Mouse (Mus musculus) mesoderm, embryonic 11.5 days (tissue): ENCODE measurements around the gene Tcp11.

Source experiments
- DNase-seq: peaks from one replicate; pipeline ENCODE4 v3.0.0-alpha.2; 2012; ENCODE audit warnings: low read depth, low spot score

Tcp11 gene

DNA sequence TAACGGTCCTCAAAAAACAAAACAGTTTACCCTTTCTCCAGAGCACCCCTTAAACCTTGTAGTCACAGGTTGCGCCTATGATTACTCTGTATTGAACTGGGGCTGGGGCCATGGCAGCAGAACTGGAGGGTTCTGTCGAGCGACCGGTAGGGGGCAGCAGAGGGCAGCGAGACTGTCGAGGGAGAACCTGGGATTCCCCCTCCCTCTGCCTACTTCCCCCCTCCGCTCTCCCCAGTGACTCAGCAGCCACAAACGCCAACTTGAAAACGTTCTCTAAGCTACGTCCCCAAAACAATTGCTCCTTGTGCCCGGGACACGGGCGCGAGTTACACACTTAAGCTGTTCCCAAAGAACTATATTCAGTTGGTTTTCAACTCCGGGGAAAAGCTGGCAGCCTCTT is 4.5 kb upstream of the Tcp11 start:
- DNase-seq, result peak; percentile 93

GRCm38 (mm10) chr17:28084395-28084905 is 4.0 kb upstream of the Tcp11 start:
- DNase-seq, result no peak

- no peak for DNase-seq
Observed at GRCm38 (mm10) chr17:28082863-28083262, 2.4 kb upstream of the Tcp11 start.

DNA sequence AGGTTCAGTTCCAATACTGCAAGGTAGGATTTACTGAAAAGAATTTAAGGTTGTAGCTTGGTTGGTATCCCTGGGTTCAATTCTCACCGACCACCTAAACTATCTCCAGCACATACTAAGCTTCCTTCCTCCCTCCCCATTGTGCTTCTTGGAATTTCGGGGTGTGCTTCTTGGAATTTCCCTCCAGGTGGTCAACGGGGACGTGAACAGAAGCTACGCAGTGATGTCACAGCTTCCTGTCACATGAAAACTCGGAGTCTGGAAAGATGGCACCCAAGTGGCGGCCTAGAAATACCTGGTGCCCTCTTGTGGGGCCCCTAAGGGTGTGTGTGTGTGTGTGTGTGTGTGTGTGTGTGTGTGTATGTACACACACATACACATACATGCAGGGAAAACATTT is 1.4 kb upstream of the Tcp11 start:
- no peak for DNase-seq

- DNase-seq, result peak; percentile 57
Observed at GRCm38 (mm10) chr17:28081385-28081784, 946 bp upstream of the Tcp11 start.

DNA sequence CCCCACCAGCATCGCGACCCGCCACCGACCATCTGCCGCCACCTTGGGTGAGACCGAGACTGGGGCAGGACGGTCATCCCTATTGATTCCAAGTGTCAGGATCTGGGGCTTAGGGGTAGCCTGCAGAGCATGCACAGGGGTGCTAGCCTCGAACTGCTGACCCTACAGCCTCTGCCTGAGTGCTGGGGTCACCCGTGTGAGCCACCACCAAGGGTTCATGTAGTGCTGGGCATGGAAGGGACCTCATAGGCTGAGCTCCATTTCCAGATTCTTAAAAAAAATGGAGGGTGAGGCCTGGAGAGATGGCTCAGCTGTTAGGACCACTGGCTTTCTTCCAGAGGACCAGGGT is 352 bp upstream of the Tcp11 start:
- DNase-seq, result no peak

- DNase-seq, result peak; percentile 91
Observed at GRCm38 (mm10) chr17:28079618-28080017, 821 bp downstream of the Tcp11 start.

DNA sequence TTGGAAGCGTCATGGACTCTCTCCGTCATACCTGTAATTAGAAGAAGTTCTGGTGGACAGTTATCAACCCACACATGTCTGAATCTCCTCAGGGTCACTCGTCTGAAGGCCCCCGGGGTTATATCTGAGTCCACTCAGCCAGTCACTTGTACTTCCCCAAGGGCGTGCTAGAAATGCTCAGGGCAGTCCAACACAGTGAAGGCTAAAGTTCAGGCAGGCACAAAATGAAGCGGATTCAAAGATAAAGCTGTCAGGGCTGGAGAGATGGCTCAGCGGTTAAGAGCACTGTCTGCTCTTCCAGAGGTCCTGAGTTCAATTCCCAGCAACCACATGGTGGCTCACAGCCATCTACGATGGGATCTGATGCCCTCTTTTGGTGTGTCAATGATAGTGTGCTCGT is 2.4 kb downstream of the Tcp11 start:
- no peak for DNase-seq

DNA sequence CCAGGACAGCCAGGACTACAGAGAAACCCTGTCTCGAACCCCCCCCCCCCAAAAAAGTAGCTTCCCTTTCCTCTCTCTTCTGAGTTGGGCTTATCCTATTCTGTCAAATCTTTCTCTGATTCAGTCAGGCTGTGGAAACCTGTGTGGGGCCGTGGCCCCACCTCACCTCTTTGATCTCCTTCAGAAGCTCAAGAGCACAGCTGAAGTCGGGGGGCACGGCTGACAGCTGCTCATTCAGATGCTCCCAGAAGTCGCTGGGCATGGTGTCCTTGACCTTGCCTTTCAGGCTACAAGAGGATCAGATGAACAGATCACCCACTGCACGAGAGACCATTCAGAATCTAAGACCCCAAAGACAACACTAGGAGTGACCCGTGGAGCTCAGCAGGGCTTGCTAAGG is 6.0 kb downstream of the Tcp11 start:
- DNase-seq, result no peak

DNA sequence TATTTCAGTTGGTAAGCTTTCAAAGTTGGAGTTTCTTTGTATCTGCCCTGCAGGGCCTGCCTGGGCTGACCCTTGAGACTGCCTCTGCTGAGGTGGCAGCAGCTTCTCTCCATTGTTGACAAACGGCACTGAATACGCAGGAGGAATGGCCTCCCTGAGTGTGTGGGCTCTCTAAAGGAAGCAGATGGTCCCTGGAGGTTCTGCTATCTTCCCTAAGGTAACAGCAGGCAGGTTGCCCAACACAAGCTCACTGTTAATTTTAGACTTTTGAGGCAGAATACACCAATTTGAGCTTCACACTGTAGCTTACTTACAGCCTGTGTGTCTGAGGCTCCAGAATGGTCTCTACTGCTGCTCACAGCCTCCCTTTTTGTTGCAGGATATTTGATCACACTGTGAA is 7.7 kb downstream of the Tcp11 start:
- DNase-seq, result no peak

GRCm38 (mm10) chr17:28070256-28070655 is 10.2 kb downstream of the Tcp11 start:
- no peak for DNase-seq

GRCm38 (mm10) chr17:28069446-28069845 is 11.0 kb downstream of the Tcp11 start:
- DNase-seq, result no peak

DNA sequence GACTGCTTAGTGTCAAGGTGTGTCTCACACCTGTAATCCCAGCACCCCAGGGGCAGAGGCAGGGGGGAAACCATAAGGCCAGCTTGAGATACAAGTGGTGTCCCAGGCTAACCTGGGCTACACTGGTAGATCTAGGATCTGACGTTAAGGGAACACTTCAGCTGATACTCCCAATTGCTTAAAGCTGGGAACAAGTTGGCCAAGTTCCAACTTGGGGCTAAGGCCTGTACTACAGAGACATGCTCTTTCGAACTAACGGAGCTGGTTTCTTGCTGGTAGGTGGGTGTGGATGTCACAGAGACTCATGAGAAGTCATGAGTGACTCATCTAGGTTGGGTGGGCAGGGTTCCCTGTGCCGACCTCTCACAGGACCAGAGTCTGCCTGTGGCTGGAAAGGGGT is 13.1 kb downstream of the Tcp11 start:
- no peak for DNase-seq

- DNase-seq, result no peak
Observed at GRCm38 (mm10) chr17:28063163-28063562, 17.3 kb downstream of the Tcp11 start.

GRCm38 (mm10) chr17:28062710-28063109 is 17.7 kb downstream of the Tcp11 start:
- no peak for DNase-seq

DNA sequence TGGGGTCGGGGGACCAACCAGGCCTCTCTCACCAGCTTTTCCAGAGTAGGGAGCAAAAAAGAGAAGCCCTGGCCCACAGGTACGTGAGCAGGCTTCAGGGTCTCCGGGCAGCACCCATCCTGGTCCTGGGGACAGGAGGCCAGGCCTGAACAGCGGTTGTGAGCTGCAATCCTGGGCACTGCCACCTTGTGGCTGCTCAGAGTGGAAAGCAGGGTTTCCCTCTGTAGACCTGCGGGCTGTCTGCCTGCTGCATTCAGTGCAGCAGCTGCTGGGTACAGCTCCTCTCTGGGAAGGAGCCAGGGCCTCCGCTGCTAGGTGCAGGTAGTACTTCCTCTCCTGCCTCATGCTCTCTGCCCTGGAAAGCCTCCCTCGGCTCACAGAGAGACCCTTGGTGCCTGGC is 19.0 kb downstream of the Tcp11 start:
- peak; percentile 52 for DNase-seq

GRCm38 (mm10) chr17:28060681-28061080 is 19.8 kb downstream of the Tcp11 start:
- no peak for DNase-seq

DNA sequence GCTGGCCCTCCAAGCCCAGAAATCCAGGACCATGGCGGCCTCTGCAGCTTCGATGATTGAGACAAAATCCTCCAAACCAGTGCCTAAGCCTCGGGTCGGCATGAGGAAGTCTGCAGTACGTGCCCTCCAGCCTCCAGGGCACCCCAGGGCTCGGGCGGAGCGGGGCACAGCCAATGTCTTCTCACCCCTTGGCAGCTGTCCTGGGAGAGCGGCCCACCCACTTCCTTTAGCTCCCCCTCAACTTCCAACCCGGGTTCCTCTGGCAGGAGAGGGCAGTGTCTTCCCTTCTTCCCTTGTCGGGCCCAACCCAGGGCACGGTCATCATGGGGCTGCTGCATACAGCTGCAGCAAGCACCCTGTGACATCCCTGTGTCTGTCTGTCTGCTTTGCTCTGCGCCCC is 22.1 kb downstream of the Tcp11 start:
- no peak for DNase-seq

GRCm38 (mm10) chr17:28052293-28052863 is 28.1 kb downstream of the Tcp11 start:
- no peak for DNase-seq

GRCm38 (mm10) chr17:28050210-28050609 is 30.2 kb downstream of the Tcp11 start:
- no peak for DNase-seq

GRCm38 (mm10) chr17:28048425-28048824 is 32.0 kb downstream of the Tcp11 start:
- DNase-seq, result peak; percentile 69

DNA sequence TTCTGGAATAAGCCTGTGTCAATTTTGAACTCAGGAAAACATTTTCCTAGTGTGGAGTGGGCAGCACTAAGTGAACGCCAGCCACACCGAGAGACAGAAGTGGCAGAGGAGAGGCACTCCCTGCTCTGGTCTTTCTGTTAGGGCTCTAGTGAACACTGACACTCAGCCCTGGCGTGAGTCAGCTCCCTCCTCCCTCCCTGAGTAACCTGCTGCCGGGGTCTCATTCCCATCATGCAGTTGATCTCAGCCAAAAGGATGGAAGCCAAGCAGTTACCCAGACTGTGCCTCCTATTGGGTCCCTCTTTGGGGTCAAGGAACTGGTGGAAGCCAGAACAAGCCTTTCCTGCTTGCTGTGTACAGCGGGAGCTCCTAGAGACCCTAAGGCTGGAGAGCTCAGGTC is 32.9 kb downstream of the Tcp11 start:
- no peak for DNase-seq

DNA sequence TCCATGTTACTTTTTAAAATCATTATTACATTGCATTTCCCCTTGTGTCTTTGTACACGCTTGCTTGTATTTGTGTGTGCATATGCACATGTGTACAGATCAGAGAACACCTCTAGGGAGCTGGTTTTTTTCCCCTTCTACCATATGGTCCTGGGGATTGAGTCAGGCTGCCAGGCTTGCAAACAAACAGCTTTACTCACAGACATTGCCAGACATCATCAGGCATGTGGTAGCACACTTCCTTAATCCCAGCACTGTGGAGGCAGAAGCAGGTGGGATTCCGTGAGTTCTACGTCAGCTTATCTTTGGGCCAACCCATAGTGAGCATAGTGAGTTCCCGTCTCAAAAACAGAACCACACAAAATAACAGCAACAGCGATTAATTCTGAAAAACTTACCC is 33.4 kb downstream of the Tcp11 start:
- no peak for DNase-seq

- DNase-seq, result no peak
Observed at GRCm38 (mm10) chr17:28042299-28042771, 38.1 kb downstream of the Tcp11 start.
